Comparison of ENCODE assay signal across 15 mouse cellular contexts in genomic region chr19:46406592-46407386, GRCm38 (mm10). TPM values are rescaled to one million over a fixed set of nuclear protein-coding genes. Genes with fewer than 3 reads are reported as not detected.
DNase-seq lines count a peak whose midpoint lies in the region; ATAC-seq and TF ChIP-seq lines count a peak whose summit lies in the region.
"Had no signal": no experiment of that assay in that cellular context is flagged by ENCODE, and none has a peak within 500 bp of the region (broad histone marks: within the 10 kb centered on the region; RNA-seq: fewer than 3 reads in every experiment).

No protein-coding gene starts in this region.

- no peak overlapping the region for H3K9ac ChIP-seq in intestine, postnatal 0 days (ENCODE audit: low read depth, low read length)
- no peak overlapping the region for H3K9ac ChIP-seq in intestine, embryonic 16.5 days (ENCODE audit: low read depth, low read length)
- no peak overlapping the region for H3K9ac ChIP-seq in kidney, embryonic 15.5 days
- 0 out of 2 replicates have a peak overlapping the region, but pooled peaks have one; percentile 8 for H3K9ac ChIP-seq in limb, embryonic 12.5 days (replicated peaks)
- no peak overlapping the region for H3K9ac ChIP-seq in stomach, postnatal 0 days (ENCODE audit: low read length)
- H3K9ac ChIP-seq: forebrain, embryonic 15.5 days had no signal

- H3K4me3 ChIP-seq in intestine, postnatal 0 days (ENCODE audit: low read depth, low read length): no peak overlapping the region
- H3K4me3 ChIP-seq in intestine, embryonic 16.5 days (ENCODE audit: low read length): no peak overlapping the region
- H3K4me3 ChIP-seq in kidney, embryonic 15.5 days (replicated peaks): no peak overlapping the region
- H3K4me3 ChIP-seq in limb, embryonic 12.5 days (replicated peaks): no peak overlapping the region
- no peak overlapping the region for H3K4me3 ChIP-seq in stomach, postnatal 0 days (ENCODE audit: low read depth, low read length)
- H3K4me3 ChIP-seq: forebrain, embryonic 15.5 days had no signal

- no peak for TF ChIP-seq CTCF in intestine, postnatal 0 days (IDR thresholded peaks at IDR 0.05; ENCODE audit: low read depth)
- peak; percentile 17; the same call in 1 of the 2 replicates for TF ChIP-seq CTCF in stomach, postnatal 0 days (IDR thresholded peaks at IDR 0.05; ENCODE audit: low read depth)

- no peak for TF ChIP-seq EP300 in stomach, postnatal 0 days (optimal IDR thresholded peaks at IDR 0.05)

- no peak for ATAC-seq in intestine, postnatal 0 days
- ATAC-seq in intestine, embryonic 16.5 days: no peak
- ATAC-seq in kidney, embryonic 15.5 days (replicated peaks; ENCODE audit: low FRiP score): peak; percentile 93
- no peak for ATAC-seq in limb, embryonic 12.5 days (ENCODE audit: insufficient number of reproducible peaks, insufficient read depth, low FRiP score, low TSS enrichment, low read depth)
- no peak for ATAC-seq in stomach, postnatal 0 days (ENCODE audit: low FRiP score, low TSS enrichment)
- ATAC-seq: forebrain, embryonic 15.5 days; midbrain, embryonic 16.5 days had no signal

- no peaks in the 10 kb centered on the region for H3K27me3 ChIP-seq in intestine, postnatal 0 days (replicated peaks; ENCODE audit: control insufficient read depth, insufficient read depth, low read length)
- no peaks in the 10 kb centered on the region for H3K27me3 ChIP-seq in intestine, embryonic 16.5 days (replicated peaks; ENCODE audit: control insufficient read depth, insufficient read depth, low read length)
- H3K27me3 ChIP-seq in kidney, embryonic 15.5 days: no peaks in the 10 kb centered on the region
- no peaks in the 10 kb centered on the region for H3K27me3 ChIP-seq in limb, embryonic 12.5 days
- H3K27me3 ChIP-seq in stomach, postnatal 0 days (ENCODE audit: control insufficient read depth, insufficient read depth, low read length): no peaks in the 10 kb centered on the region
- H3K27me3 ChIP-seq: forebrain, embryonic 15.5 days had no signal

- DNase-seq in stomach, postnatal 0 days (ENCODE audit: low spot score): no peak
- DNase-seq in frontal cortex, postnatal 36 days (ENCODE audit: low spot score in 2 of 2): no peak
- DNase-seq in lung, adult 18-20 months: no peak
- no peak for DNase-seq in layer of hippocampus, postnatal 25 days (ENCODE audit: extremely low spot score in 1 of 2, low spot score in 1 of 2)
- DNase-seq: cerebellum, adult 18-20 months; gastrocnemius, postnatal 14 days; heart, postnatal 4 days; right cerebral cortex, postnatal 14 days had no signal

- no peaks in the 10 kb centered on the region for H3K9me3 ChIP-seq in intestine, postnatal 0 days (ENCODE audit: control insufficient read depth)
- H3K9me3 ChIP-seq in intestine, embryonic 16.5 days (ENCODE audit: control insufficient read depth, low read length): no peaks in the 10 kb centered on the region
- H3K9me3 ChIP-seq in kidney, embryonic 15.5 days (replicated peaks): no peaks in the 10 kb centered on the region
- no peaks in the 10 kb centered on the region for H3K9me3 ChIP-seq in limb, embryonic 12.5 days
- H3K9me3 ChIP-seq in stomach, postnatal 0 days (ENCODE audit: control insufficient read depth, low read length): no peaks in the 10 kb centered on the region
- H3K9me3 ChIP-seq: forebrain, embryonic 15.5 days had no signal

- no peaks in the 10 kb centered on the region for H3K4me1 ChIP-seq in intestine, postnatal 0 days (replicated peaks; ENCODE audit: control insufficient read depth, insufficient read depth, low read length)
- H3K4me1 ChIP-seq in intestine, embryonic 16.5 days (ENCODE audit: control insufficient read depth, insufficient read depth, low read length): peaks cover 9% of the 10 kb centered on the region; the same call in 1 of the 2 replicates
- peaks cover 43% of the 10 kb centered on the region for H3K4me1 ChIP-seq in kidney, embryonic 15.5 days
- H3K4me1 ChIP-seq in limb, embryonic 12.5 days (replicated peaks): peaks cover 9% of the 10 kb centered on the region
- 0 out of 2 replicates have a peak, but pooled peaks cover 2% of the 10 kb centered on the region for H3K4me1 ChIP-seq in stomach, postnatal 0 days (replicated peaks; ENCODE audit: control insufficient read depth, insufficient read depth)
- H3K4me1 ChIP-seq: forebrain, embryonic 15.5 days had no signal

- H3K36me3 ChIP-seq in intestine, postnatal 0 days (ENCODE audit: control insufficient read depth, insufficient read depth): peaks cover 9% of the 10 kb centered on the region; the same call in 1 of the 2 replicates
- H3K36me3 ChIP-seq in intestine, embryonic 16.5 days (ENCODE audit: control insufficient read depth, insufficient read depth, low read length): peaks cover 10% of the 10 kb centered on the region; the same call in 1 of the 2 replicates
- peaks cover 60% of the 10 kb centered on the region for H3K36me3 ChIP-seq in kidney, embryonic 15.5 days
- peaks cover 71% of the 10 kb centered on the region for H3K36me3 ChIP-seq in limb, embryonic 12.5 days
- H3K36me3 ChIP-seq in stomach, postnatal 0 days (ENCODE audit: control insufficient read depth, insufficient read depth, low read length): peaks cover 9% of the 10 kb centered on the region

- no peak overlapping the region for H3K4me2 ChIP-seq in intestine, postnatal 0 days (replicated peaks; ENCODE audit: low read depth)
- H3K4me2 ChIP-seq in intestine, embryonic 16.5 days (ENCODE audit: low read depth, low read length): no peak overlapping the region
- H3K4me2 ChIP-seq in kidney, embryonic 15.5 days: no peak overlapping the region
- H3K4me2 ChIP-seq in limb, embryonic 12.5 days: no peak overlapping the region
- H3K4me2 ChIP-seq in stomach, postnatal 0 days (replicated peaks; ENCODE audit: low read depth): no peak overlapping the region
- H3K4me2 ChIP-seq: forebrain, embryonic 15.5 days; heart, embryonic 11.5 days had no signal

- WGBS in intestine, postnatal 0 days: 58% methylated on average over 8 of the region's 8 CpGs
- WGBS in intestine, embryonic 16.5 days: 66% methylated on average over 8 of the region's 8 CpGs
- 51% methylated on average over 8 of the region's 8 CpGs for WGBS in kidney, embryonic 15.5 days
- 67% methylated on average over 8 of the region's 8 CpGs for WGBS in limb, embryonic 12.5 days
- WGBS in stomach, postnatal 0 days: 73% methylated on average over 8 of the region's 8 CpGs

- H3K27ac ChIP-seq in intestine, postnatal 0 days (ENCODE audit: low read depth, low read length): peak overlapping the region; percentile 22; the same call in 1 of the 2 replicates
- H3K27ac ChIP-seq in intestine, embryonic 16.5 days (ENCODE audit: low read length): no peak overlapping the region; the same call in 1 of the 2 replicates
- H3K27ac ChIP-seq in kidney, embryonic 15.5 days: peak overlapping the region; percentile 91
- H3K27ac ChIP-seq in limb, embryonic 12.5 days: peak overlapping the region; percentile 59; the same call in 1 of the 2 replicates
- H3K27ac ChIP-seq in stomach, postnatal 0 days (replicated peaks): peak overlapping the region; percentile 45; the same call in 1 of the 2 replicates
- H3K27ac ChIP-seq: forebrain, embryonic 15.5 days had no signal

RNA-seq across cellular contexts. Expression of gene Sufu, which starts 10.1 kb away (rescaled TPM):
- 9.0 and 9.5 TPM in 2 replicates for polyA plus RNA-seq in intestine, postnatal 0 days (2015; fragmentation: Nextera tagmentation; extraction: Ambion mirVana)
- 20.5 and 20.7 TPM in 2 replicates for polyA plus RNA-seq in intestine, embryonic 16.5 days (2015; fragmentation: Nextera tagmentation; extraction: Ambion mirVana)
- polyA plus RNA-seq in kidney, embryonic 15.5 days (2015; fragmentation: Nextera tagmentation; extraction: Ambion mirVana): 42.3 and 46.5 TPM in 2 replicates
- 44.4 and 45.2 TPM in 2 replicates for polyA plus RNA-seq in limb, embryonic 12.5 days (2016; fragmentation: Nextera tagmentation; extraction: Ambion mirVana)
- polyA plus RNA-seq in stomach, postnatal 0 days (2015; fragmentation: Nextera tagmentation; extraction: Ambion mirVana): 9.5 and 9.9 TPM in 2 replicates
- total RNA-seq in layer of hippocampus, postnatal 25 days (2021): 10 to 100 TPM; 19.4 to 22.1 TPM

RNA-seq across cellular contexts. Expression of gene Actr1a, which starts 11.2 kb away (rescaled TPM):
- 100 and 103 TPM in 2 replicates for polyA plus RNA-seq in intestine, postnatal 0 days (2015; fragmentation: Nextera tagmentation; extraction: Ambion mirVana)
- 116 and 119 TPM in 2 replicates for polyA plus RNA-seq in intestine, embryonic 16.5 days (2015; fragmentation: Nextera tagmentation; extraction: Ambion mirVana)
- polyA plus RNA-seq in kidney, embryonic 15.5 days (2015; fragmentation: Nextera tagmentation; extraction: Ambion mirVana): 122 and 136 TPM in 2 replicates
- polyA plus RNA-seq in limb, embryonic 12.5 days (2016; fragmentation: Nextera tagmentation; extraction: Ambion mirVana): 145 and 147 TPM in 2 replicates
- polyA plus RNA-seq in stomach, postnatal 0 days (2015; fragmentation: Nextera tagmentation; extraction: Ambion mirVana): 90.1 and 94.7 TPM in 2 replicates
- 100 to 1,000 TPM; 174 to 194 TPM for total RNA-seq in layer of hippocampus, postnatal 25 days (2021)

RNA-seq across cellular contexts. Expression of gene 2310034G01Rik, which starts 56.7 kb away (rescaled TPM):
- 1.1 and 1.3 TPM in 2 replicates for polyA plus RNA-seq in intestine, postnatal 0 days (2015; fragmentation: Nextera tagmentation; extraction: Ambion mirVana)
- 1.3 and 1.5 TPM in 2 replicates for polyA plus RNA-seq in intestine, embryonic 16.5 days (2015; fragmentation: Nextera tagmentation; extraction: Ambion mirVana)
- polyA plus RNA-seq in kidney, embryonic 15.5 days (2015; fragmentation: Nextera tagmentation; extraction: Ambion mirVana): 2.0 and 2.6 TPM in 2 replicates
- polyA plus RNA-seq in limb, embryonic 12.5 days (2016; fragmentation: Nextera tagmentation; extraction: Ambion mirVana): 2.3 TPM in 2 replicates
- 1.6 and 1.7 TPM in 2 replicates for polyA plus RNA-seq in stomach, postnatal 0 days (2015; fragmentation: Nextera tagmentation; extraction: Ambion mirVana)
- total RNA-seq in layer of hippocampus, postnatal 25 days (2021): under 1 TPM; 0.76 to 0.89 TPM
